Mouse (Mus musculus) kidney, adult 8-10 months (tissue): ENCODE measurements around the gene Zc2hc1c.
A peak's percentile ranks its signal among the peaks of the same experiment; 100 is the strongest.

Experiments used
- DNase-seq, 2 experiments: peaks; one replicate each; pipeline ENCODE4 v3.0.0; 2022

The Zc2hc1c gene

DNA sequence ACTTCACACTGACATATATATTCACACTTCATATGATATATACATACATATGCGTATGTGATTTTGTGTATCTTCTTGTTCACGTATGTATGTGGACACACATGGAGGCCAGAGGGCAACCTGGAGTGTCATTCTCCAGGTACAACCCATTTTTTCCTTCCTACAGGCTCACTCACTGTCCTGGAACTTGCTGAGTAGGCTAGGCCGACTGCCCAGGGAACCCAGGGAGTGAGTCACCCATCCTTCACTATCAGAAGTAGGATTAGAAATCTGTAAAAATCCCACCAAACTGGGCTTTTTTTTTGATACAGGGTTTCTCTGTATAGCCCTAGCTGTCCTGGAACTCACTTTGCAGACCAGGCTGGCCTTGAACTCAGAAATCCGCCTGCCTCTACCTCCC, 3.4 kb upstream of the Zc2hc1c start:
- DNase-seq: no peak

DNA sequence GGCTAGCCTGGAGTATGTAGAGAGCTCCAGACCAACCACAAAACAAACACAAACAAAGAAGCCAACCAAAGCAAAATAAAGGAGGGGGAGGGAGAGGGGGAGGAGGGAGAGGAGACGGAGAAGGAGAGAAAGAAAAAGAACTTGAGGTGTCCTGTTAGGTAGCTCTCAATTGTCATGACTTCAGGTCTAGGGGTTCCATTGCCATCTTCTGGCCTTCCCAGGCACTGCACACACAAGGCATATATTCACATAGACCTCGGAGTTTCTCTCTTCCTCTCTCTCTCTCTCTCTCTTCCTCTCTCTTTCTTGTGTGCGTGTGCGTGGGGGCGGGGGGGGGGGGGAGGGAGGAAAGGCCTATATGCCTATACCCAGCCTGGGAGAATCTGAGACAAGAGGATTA, 1.4 kb upstream of the Zc2hc1c start:
- peak in 1 of 2 experiments; percentile 42 for DNase-seq

DNA sequence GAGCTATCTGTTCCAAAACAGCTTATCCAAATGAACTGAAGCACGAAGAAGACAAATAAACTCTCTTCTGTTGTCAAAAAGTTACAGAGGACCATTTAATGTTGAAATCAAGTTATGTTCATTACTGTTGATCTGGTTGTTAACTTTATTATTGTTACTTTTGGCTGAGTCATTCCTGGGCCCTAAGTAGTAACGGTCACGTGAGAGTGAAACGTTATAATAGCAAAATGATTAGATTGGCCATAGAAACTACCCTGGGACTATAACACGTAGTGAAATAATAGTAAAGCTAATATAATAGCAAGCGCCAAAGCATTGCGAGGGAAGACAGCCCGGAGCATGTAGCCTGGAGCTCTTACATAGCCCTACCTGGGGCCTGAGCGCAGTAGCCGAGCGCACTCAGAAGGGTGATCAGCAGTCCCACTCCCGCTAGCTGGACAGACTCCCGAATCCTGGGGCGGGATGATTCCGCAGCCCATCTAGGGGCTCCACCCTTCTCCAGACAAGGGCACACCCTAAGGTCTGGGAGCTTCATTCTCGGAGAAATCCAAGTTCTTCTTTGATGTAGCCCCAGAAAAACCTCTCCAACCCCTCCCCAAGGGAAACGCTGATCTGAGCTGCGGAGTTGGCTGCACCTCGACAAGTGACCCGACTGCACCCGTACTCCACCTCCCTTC, 444 bp upstream of the Zc2hc1c start, which contains the start of gene Acyp1:
Acyp1 (minus strand) TSS at position 630 of the 677 bp plus-strand sequence.
- peak in 1 of 2 experiments; percentile 55 for DNase-seq

DNA sequence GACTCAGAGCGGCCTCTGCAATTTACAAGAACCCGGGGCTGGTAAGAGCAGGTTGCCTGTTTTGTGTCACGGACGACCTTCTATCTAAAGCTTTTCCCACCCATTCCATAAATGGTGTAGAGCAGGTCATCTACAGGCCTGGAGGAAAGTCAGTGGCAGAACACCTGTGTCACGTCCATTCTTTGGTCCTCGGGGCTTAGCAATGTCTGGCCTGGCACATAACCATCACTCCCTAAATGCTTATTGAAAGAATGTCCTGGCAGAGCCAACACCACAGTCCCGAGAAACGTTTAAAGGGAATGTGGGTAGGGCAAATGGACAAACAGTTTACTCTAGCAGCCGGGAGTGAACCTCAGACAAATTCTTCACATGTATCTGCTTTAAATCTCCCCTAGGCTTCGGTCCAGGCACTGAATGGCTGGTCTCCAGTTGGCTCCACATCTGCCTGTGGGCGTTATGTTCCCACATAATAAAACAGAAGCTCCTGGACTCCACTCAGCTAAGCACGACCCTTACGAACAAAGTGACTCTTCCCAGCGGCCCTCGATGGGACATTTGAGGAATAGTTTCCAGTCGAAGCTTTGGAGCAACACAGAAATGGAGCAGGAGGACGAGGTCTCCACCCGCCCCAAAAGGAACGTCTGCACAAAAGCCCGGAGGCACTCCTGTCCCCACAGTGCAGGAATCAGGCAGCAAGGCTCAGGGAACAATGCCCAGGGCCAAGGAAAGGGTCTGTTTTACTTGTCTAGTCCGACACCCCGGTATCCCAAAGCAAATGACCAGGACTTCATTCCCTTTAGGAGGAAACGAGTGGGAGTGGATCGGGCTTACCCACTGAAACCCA, 988 bp downstream of the Zc2hc1c start:
- DNase-seq: peak; percentile 48 to 77

DNA sequence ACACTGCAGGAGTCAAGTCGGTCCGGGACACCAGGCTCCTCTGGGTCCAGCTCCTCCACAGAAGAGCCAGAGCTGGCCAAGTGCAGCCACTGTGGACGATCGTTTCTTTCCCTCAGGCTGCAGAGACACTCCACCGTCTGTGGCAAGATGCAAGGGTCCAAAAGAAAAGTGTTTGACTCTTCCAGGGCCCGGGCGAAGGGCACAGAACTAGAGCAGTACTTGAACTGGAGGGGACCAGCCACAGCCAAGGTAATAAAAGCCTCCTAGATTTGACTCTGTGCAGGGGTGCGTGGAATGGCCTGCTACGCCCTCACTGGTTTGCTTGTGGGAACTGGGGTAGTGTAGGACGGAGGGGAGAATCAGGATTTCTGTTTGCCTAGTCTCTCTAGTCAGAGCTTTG, 2.2 kb downstream of the Zc2hc1c start:
- DNase-seq: peak; percentile 51

DNA sequence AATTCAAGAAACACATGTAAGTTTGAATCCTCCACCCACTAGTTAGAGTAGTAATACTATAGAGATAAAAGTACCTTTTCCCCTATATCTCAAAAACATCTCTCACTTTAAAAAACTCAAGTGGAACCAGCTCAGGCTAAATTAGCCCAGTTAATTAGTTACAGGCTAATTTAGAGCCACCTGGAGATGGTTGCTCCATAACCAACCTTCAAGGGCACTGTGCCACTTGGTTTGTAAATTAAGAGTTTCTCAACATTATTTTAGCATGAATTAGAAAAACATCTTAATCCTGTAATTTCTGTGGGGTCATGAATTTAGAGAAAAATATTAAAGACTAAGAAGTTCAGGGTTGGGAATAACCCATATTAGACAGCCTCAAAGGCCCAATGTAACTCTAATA, 3.1 kb downstream of the Zc2hc1c start:
- peak; percentile 30 to 64 for DNase-seq

DNA sequence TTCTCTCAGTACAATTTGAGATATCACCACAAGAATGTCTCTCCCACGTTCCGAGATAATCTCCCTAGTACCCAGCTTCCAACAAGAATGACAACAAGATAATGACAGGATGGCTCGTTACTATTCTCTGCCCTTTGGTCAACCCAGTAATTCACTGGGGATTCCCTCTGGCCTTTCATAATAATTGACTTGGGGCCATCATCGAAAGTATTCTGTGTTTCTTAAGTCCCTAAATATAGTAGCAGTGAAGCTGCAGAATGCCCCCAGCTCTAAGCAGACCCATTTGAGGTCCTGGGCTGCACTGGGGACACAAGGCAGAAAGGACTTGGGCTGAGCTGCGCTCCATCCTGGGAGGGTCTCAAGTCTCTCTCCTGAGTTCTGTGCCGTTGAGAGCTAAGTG, 3.9 kb downstream of the Zc2hc1c start:
- no peak for DNase-seq

DNA sequence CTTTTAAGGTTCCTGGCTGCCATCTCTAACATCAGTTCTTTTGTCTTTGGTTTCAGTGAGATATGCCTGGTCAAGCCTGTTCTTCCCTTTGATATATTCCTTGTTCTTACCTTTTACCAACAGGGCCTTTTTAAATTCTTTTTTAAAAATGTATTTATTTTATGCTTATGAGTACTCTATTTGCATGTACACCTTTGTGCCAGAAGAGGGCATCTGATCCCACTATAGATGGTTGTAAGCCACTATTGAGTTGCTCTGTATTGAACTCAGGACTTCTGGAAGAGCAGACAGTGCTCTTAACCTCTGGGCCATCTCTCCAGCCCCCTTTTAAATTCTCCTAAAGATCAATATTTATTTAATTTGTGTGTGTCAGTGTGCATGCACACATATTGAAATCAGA, 4.5 kb downstream of the Zc2hc1c start:
- DNase-seq: no peak

DNA sequence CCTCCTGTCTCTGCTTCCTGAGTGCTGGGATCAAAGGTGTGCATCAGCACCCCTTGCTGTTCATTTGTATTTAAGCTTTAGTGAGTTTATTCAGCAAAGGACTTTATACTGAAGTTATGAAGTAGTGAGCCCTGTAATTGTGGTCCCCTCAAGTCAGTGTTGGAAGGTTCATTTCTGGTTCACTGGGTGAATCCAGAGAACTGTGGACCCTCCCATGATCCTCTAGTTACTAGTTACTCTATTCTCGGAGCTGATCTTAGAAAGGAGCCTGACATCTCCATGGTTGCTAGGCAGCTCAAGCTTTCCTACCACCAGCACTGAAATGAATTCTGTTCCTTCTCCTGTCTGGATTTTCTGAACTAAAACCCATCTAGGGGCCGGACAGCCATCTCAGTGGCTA, 7.1 kb downstream of the Zc2hc1c start:
- no peak for DNase-seq

DNA sequence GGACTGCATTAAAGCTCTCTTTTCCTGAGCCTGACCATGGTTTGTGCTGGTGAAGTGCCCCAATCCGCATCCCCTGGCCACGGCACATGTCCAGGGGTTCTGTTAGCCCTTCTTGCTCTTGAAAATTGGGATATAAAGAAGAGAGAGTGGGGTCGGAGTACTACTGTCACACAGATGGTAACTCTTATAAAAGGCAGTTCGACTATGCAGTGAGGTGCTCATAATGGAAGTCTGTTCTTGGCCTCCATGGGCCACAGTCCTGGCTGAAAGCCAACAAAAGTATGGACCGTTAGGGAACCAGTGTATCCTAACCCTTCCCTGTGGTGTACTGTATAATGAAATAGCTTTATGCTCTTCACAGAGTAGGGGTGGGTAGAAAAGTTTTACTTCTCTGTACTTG, 8.5 kb downstream of the Zc2hc1c start:
- DNase-seq: no peak

DNA sequence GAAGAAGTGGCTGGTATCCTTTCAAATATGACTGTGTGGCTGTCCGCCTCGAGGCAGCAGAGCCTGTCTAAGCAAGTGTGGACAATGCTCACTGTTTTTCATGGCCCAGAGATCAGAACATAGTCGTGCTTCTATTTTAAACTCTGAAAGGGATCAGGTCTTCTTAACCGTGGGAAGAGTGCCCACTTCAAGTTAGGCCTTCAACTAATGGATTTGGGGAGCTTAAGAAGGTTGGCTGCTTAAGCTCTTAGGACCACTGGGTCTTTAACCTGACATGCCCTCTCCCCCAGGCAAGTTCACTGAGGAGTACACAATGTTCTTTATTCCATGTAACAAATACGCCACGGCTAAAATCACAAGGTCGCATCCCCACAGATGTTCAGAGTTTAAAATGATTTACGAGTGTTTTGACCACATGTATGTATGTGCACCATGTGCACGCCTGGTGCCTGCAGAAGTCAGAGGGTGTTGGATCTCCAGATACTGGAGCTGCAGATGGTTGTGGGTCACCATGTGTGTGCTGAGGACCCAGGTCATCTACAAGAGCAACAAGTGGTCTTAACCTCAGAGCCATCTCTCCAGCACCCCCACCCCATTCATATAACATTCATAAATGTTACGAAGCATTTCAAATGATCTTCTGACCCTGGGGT, 9.1 kb downstream of the Zc2hc1c start:
- no peak for DNase-seq

DNA sequence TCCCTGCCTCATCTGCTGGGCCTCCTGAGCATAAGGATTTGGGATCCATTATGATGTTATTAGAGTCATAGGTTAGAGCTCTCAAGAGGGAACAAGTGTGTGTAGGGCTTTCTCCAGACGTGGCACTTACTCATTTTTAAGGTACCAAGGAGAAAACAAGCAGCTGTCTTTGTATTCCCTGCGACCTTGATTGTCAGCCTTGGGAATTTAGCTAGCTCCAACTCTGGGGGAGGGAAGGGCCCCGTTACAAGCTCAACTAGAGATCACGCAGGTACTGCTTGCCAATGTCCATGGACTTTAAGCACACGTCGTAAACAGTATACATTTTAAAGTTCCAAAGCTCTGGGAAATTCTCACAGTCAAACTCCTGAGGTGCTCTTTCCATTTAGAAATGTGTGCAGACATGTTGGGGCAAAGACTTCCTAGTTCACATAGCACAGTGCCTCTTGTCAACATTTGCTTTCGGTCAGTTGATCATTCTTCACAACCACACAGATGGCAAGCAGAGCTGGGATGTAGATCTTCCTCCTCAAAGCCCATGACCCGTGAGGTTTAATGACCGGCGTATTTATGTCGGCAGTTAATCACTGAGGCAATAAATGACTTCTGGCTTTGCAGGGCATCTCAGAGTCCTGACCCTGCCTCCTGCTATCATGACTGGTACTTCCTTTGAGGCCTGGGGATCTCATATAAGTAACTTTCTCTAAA, 9.9 kb downstream of the Zc2hc1c start:
- DNase-seq: no peak

DNA sequence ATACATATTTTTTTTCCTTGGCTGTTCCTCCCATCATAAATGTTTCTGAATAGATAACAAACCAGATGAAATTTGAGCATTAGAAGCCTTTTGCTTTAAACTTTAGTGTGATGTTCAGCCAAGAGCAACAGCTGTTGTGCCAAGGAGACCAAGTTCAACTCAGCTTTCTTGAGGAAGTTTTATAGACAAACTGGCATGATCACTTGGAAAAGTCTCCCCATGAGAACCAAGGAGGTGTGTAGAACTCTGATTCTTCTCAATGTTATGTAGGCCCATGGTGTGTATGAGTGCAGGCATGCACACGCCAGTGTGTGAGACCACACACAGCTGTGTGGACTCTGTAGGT, 10.4 kb downstream of the Zc2hc1c start:
- DNase-seq: no peak

DNA sequence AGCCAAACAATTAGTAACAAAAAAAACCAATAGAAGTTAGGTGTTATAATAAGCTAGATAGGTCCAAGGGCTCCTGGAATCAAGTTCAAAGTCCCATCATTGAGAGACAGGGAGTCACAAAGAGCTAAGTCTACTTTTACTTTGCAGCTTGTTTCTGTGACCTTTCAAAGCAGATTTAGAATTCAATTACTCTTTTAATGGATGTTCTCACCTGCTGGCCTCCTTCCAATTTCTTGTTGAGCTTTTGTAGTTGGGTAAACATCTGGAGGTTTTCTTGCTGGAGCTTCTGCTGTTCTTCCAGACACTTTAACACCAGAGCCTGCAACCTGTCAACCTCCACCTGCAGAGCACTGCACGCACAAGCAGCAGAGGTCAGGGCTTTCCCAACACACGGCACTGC, 14.9 kb downstream of the Zc2hc1c start:
- DNase-seq: no peak

DNA sequence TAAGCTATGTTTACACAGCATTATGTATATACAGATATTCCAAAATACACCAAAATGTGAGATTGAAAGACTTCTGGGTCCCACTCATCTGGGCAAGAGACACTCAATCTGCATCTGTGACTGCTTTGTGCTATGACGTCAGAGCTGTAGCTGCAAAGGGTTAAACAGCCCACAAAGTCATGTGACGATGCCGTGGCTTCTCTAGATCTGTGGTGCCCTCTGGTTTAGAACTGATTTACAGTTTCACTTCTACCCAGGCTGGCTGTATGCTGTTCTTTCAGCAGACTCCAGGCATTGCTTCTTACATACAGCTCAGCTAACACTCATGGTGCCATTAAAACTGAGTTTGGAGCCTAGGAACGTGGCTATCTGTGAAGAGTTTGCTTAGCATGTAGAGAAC, 16.3 kb downstream of the Zc2hc1c start:
- no peak for DNase-seq

DNA sequence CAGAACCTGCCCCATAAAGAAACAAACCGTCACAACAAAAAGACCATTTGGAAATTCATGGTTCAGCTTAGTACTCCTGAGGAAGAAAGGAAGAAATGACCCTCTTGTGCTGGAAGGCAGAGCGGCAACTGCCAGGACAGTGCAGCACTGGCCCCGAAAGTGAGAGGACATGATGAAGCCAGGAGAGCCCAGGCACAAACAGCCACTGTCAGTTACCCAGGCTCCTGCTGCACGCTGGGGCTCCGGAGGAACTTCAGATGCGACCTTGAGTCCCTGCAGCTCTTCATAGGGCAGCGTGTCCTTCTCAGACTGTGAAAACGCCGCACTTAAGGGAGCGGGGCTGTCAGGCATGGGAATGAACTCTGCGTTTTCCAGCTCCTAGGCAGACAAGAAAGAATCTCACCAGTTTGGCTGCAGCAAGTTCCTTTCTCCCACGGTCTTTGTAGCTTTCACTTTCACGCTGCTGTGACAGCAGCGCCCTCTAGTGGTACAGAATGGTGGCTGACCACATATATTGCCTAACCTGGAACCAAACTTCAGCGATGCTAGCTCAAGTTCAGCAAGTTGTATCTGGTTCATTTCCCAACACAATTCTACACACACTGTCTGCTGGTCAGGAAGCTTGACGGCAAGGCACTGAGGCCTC, 17.0 kb downstream of the Zc2hc1c start:
- DNase-seq: peak; percentile 78 to 92

DNA sequence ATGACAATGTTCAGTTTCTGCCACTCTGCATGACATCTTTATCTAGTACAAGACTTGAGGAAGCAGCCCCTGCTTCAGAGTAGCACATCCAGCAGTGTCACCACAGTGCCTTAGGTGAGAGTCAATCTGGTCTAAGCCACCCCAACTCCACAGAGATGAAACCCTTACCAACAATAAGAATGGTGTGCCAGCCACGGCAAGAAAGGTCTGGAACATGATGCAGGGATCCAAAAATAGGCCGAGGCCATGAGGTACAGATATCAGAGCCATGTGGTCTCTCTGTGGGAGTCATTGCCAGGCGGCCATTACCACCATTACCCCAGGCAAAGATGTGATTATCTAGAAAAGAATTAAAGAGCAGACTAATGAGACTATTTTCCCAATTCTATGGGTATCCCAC, 20.3 kb downstream of the Zc2hc1c start:
- DNase-seq: no peak

DNA sequence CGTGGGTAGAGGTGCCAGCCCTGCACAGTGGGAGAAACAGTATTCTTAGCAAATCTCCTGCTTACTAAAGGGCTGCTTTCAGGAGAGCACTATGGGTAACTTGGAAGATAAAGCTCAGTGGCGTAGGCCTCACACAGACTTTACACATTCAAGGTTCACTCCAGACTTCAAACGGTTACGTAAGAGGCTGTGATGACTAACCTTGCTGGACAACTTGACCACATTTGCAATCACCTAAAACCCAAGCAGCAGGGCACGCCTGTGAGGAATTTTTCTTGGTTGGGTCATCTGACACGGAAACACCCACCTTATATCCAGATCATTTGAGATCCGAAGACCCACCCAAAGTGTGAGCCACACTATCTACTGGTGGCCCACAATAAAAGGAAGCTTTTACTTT, 41.8 kb downstream of the Zc2hc1c start:
- peak; percentile 15 to 41 for DNase-seq

DNA sequence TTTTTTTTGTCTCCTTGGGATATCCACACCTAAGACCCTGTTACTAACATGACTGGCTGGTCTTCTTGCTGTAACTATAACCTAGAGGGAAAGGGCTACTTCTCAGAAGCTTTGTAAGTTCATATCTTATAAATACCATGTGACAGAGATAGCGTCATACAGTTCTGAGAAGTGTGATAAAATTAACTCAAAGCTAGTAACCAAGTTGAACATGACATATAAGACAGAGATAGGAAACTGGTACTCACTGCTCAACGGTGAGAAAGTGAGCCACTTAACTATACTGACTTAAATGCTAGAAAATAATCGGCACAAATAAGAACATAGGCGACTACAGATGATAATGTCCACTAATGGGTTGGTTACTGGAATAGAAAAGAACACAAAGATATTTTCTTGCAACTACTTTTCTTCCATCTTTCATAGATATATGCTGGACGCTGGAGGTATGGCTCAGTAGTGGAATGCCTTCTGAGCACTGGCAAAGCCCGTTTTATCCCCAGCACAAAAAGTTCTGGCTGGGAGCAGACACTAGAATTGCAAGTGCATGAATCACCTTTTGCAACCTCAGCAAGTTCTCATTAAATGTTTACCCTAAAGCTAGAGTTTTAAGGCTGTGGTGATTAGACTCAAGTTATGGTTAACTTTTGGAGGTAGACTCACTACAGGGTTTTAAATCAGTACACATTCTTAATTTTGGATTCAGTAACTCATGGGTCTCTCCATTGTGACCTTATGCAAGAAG, 49.3 kb downstream of the Zc2hc1c start:
- no peak for DNase-seq

DNA sequence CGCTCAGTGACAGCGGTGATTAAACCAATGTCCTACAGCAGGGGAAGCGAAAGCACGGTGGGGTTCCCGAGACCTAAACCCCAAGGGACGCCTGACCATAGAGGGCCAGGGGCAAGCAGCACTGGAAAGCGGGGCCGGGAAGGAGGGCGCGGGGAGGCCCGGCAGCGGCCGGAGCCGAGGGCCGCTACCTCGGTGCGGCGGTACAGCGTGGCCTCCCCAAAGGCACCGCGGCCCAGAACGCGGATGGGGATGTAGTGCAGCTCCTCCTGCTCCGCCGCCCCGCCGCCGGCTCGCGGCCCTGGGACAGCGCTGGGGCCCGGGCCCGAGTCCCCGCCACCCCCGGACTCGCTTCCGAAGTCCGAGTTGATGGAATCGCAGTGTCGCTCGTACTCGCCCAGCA, 50.4 kb downstream of the Zc2hc1c start:
- DNase-seq: peak in 1 of 2 experiments; percentile 13

DNA sequence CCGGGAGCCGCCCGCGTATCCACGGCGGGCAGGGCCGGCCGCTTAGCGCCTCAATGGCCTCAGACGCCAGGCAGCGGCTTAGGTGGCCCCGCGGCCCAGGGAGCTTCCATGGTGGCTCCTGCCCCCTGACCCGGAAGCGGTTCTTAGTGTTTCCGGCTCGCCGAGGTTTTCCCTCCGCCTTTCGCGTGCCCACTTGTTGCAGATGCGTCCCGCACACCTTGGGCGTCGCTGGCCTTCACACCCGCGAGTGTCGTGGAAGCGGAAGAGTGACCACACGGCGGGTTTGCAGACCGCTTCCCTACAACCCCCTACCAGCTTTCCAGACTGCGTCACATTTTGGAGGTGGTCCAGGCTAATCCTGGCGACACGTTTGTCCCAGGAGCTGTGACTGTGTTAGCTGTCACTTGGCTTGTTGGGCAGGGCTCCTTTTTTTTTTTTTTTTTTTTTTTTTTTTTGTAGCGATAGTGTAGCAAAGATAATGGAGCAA, 50.9 kb downstream of the Zc2hc1c start, which contains the start of gene Nek9:
Nek9 (minus strand) TSS at position 120 of the 487 bp plus-strand sequence.
- DNase-seq: peak; percentile 90 to 94

DNA sequence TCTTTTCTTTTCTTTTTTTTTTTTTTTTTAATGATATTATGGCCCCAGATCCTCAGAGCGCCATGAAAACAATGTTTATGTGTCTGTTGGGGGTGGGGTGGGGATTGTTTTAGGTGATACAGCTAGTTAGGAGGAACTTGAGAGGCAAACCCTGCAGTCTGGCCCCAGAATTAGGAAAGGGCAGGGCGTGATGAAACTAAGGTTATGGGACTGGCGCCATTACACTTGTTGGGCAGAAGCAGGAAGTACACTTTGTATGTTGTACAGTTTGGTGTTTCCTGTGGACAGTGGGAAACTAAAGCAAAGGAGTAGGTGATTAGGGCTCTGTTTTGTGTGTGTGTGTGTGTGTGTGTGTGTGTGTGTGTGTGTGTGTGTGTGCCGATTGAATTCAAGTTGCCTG, 51.6 kb downstream of the Zc2hc1c start:
- peak in 1 of 2 experiments; percentile 13 for DNase-seq
